Mouse (Mus musculus) heart, adult 10 weeks (tissue): ENCODE data around the gene Palb2. TPM values are rescaled to one million over a fixed set of nuclear protein-coding genes. Genes with fewer than 3 reads are reported as not detected.

ENCODE experiments used
- polyA plus RNA-seq: library from polyadenylated mRNA; stranded (reverse); fragments of 350-450 nt; fragmentation: Illumina TruSeq; extraction: RNeasy Lipid Tissue Mini Kit (QIAGEN cat#74804); gene quantifications from one replicate; pipeline ENCODE4 v1.2.3, GENCODE M21; 2014; ENCODE audit warnings: low read depth, low replicate concordance

The Palb2 gene
- polyA plus RNA-seq: 0.97 TPM

GRCm38 (mm10) chr7:122132497-122133337 is at the start of gene Palb2, which contains the start of gene Dctn5:
Gene Palb2 (minus strand): TSS chr7:122132985.
Gene Dctn5 (plus strand): TSS chr7:122133041.

GRCm38 (mm10) chr7:122158915-122159902 is 26.4 kb upstream of the Palb2 start, which contains the start of gene Plk1:
Gene Plk1 (plus strand): TSS chr7:122159439.

GRCm38 (mm10) chr7:122101747-122102244 is 31.0 kb downstream of the Palb2 start, which contains the start of gene Ndufab1:
Gene Ndufab1 (minus strand): TSS chr7:122101886.

GRCm38 (mm10) chr7:122066945-122067516 is 65.8 kb downstream of the Palb2 start, which contains the start of the genes Ubfd1 and Ears2:
Gene Ubfd1 (plus strand): TSS chr7:122067175.
Gene Ears2 (minus strand): TSS chr7:122067263.

Other genes with a start within 250 kb of the Palb2 start
- 18.6 TPM for gene Cog7, start 151.3 kb downstream of the Palb2 start, polyA plus RNA-seq
- gene Gga2, start 111.8 kb downstream of the Palb2 start, polyA plus RNA-seq: 29.6 TPM
- gene Ubfd1, start 65.8 kb downstream of the Palb2 start, polyA plus RNA-seq: 18.4 TPM
- gene Ears2, start 65.7 kb downstream of the Palb2 start, polyA plus RNA-seq: 11.3 TPM
- gene Ndufab1, start 31.1 kb downstream of the Palb2 start, polyA plus RNA-seq: 1,642 TPM
- 41.7 TPM for gene Dctn5, start 56 bp upstream of the Palb2 start, polyA plus RNA-seq
- gene Plk1, start 26.5 kb upstream of the Palb2 start, polyA plus RNA-seq: 0.65 TPM
- gene Ern2, start 53.2 kb upstream of the Palb2 start, polyA plus RNA-seq: not detected
- 2.9 TPM for gene Chp2, start 86.5 kb upstream of the Palb2 start, polyA plus RNA-seq
- gene Prkcb, start 155.8 kb upstream of the Palb2 start, polyA plus RNA-seq: 1.9 TPM